9 mouse cellular contexts compared by ENCODE assay signal in genomic region chr4:43763410-43763809, GRCm38 (mm10). TPM values are rescaled to one million over a fixed set of nuclear protein-coding genes. Genes with fewer than 3 reads are reported as not detected.
DNase-seq lines count a peak whose midpoint lies in the region; ATAC-seq and TF ChIP-seq lines count a peak whose summit lies in the region.
"Had no signal": no experiment of that assay in that cellular context is flagged by ENCODE, and none has a peak within 500 bp of the region (broad histone marks: within the 10 kb centered on the region; RNA-seq: fewer than 3 reads in every experiment).

No protein-coding gene starts in this region.

- H3K4me3 ChIP-seq in forebrain, embryonic 10.5 days, result no peak overlapping the region
- no peak overlapping the region for H3K4me3 ChIP-seq in forebrain, embryonic 15.5 days
- H3K4me3 ChIP-seq in lung, adult 2 months (replicated peaks; ENCODE audit: extremely low read depth, low read depth, low read length), result peak overlapping the region; percentile 39
- H3K4me3 ChIP-seq in small intestine, adult 2 months (ENCODE audit: low read depth, low read length), result no peak overlapping the region
- H3K4me3 ChIP-seq: midbrain, embryonic 12.5 days had no signal

- H3K27me3 ChIP-seq in forebrain, embryonic 10.5 days (ENCODE audit: poor library complexity, severe bottlenecking), result no peaks in the 10 kb centered on the region
- H3K27me3 ChIP-seq in forebrain, embryonic 15.5 days, result no peaks in the 10 kb centered on the region
- no peaks in the 10 kb centered on the region for H3K27me3 ChIP-seq in small intestine, adult 2 months (ENCODE audit: control insufficient read depth, insufficient read depth, low read length)
- H3K27me3 ChIP-seq: midbrain, embryonic 12.5 days had no signal

- WGBS in forebrain, embryonic 10.5 days, result 28% methylated on average over 7 of the region's 7 CpGs
- 23% methylated on average over 7 of the region's 7 CpGs for WGBS in forebrain, embryonic 15.5 days
- 16% methylated on average over 7 of the region's 7 CpGs for WGBS in lung, adult 2 months
- 20% methylated on average over 7 of the region's 7 CpGs for WGBS in small intestine, adult 2 months

- H3K27ac ChIP-seq in forebrain, embryonic 10.5 days, result no peak overlapping the region
- H3K27ac ChIP-seq in forebrain, embryonic 15.5 days (replicated peaks), result no peak overlapping the region
- no peak overlapping the region for H3K27ac ChIP-seq in small intestine, adult 2 months (ENCODE audit: insufficient read depth, low read depth, low read length)
- H3K27ac ChIP-seq: midbrain, embryonic 12.5 days had no signal

- peak; percentile 63 for TF ChIP-seq CTCF in lung, adult 2 months (IDR thresholded peaks at IDR 0.05; ENCODE audit: insufficient read depth, low read length)
- TF ChIP-seq CTCF in small intestine, adult 2 months (IDR thresholded peaks at IDR 0.05; ENCODE audit: extremely low read depth, insufficient read length, insufficient replicate concordance, low read depth, low read length), result peak; percentile 33; the same call in 1 of the 2 replicates

- H3K9ac ChIP-seq in forebrain, embryonic 15.5 days (replicated peaks), result no peak overlapping the region
- H3K9ac ChIP-seq: midbrain, embryonic 12.5 days had no signal

- no peaks in the 10 kb centered on the region for H3K9me3 ChIP-seq in forebrain, embryonic 10.5 days
- H3K9me3 ChIP-seq in forebrain, embryonic 15.5 days, result no peaks in the 10 kb centered on the region
- H3K9me3 ChIP-seq: midbrain, embryonic 12.5 days had no signal

- peaks cover 6% of the 10 kb centered on the region; the same call in 1 of the 2 replicates for H3K4me1 ChIP-seq in forebrain, embryonic 10.5 days
- H3K4me1 ChIP-seq in forebrain, embryonic 15.5 days, result no peaks in the 10 kb centered on the region
- 0 out of 2 replicates have a peak, but pooled peaks cover 2% of the 10 kb centered on the region for H3K4me1 ChIP-seq in lung, adult 2 months (ENCODE audit: control insufficient read depth, insufficient read depth, low read length)
- H3K4me1 ChIP-seq in small intestine, adult 2 months (ENCODE audit: control insufficient read depth, insufficient read depth, insufficient read length, low read length), result no peaks in the 10 kb centered on the region; the same call in 1 of the 2 replicates
- H3K4me1 ChIP-seq: midbrain, embryonic 12.5 days had no signal

- peak; percentile 42 for DNase-seq in forebrain, embryonic 10.5 days (ENCODE audit: extremely low spot score, low spot score)
- peak; percentile 49 for DNase-seq in A20 (ENCODE audit: low read depth, low spot score)
- peak; percentile 28 for DNase-seq in c-Kit-positive CD71-positive TER-119-negative erythroid progenitor cells, embryonic 14.5 days (ENCODE audit: low read depth)
- peak; percentile 34 to 62 for DNase-seq in frontal cortex, postnatal 14 days (ENCODE audit: low spot score in 2 of 2)
- peak; percentile 47 to 78 for DNase-seq in kidney, postnatal 25 days
- peak; percentile 58 for DNase-seq in lung, adult 2 months

- no peak for TF ChIP-seq POLR2A in lung, adult 2 months (IDR thresholded peaks at IDR 0.05; ENCODE audit: borderline replicate concordance, extremely low read depth, low read depth, low read length)
- no peak for TF ChIP-seq POLR2A in small intestine, adult 2 months (IDR thresholded peaks at IDR 0.05; ENCODE audit: low read depth, low read length)

- no peaks in the 10 kb centered on the region for H3K36me3 ChIP-seq in forebrain, embryonic 10.5 days (replicated peaks)
- H3K36me3 ChIP-seq in forebrain, embryonic 15.5 days, result no peaks in the 10 kb centered on the region
- no peaks in the 10 kb centered on the region for H3K36me3 ChIP-seq in small intestine, adult 2 months (ENCODE audit: control insufficient read depth, insufficient read depth, low read length)
- H3K36me3 ChIP-seq: midbrain, embryonic 12.5 days had no signal

- H3K4me2 ChIP-seq in forebrain, embryonic 15.5 days (replicated peaks), result no peak overlapping the region
- H3K4me2 ChIP-seq: midbrain, embryonic 12.5 days had no signal

- ATAC-seq in forebrain, embryonic 15.5 days (replicated peaks), result no peak

RNA-seq across cellular contexts. Expression of gene Olfr159, which starts 7.4 kb away (rescaled TPM):
- polyA plus RNA-seq in forebrain, embryonic 10.5 days (2016; fragmentation: Nextera tagmentation; extraction: Ambion mirVana), result not detected in 2 replicates
- polyA plus RNA-seq in forebrain, embryonic 15.5 days (2015; fragmentation: Nextera tagmentation; extraction: Ambion mirVana), result not detected in 2 replicates
- 0.13 TPM in 1 of 2 replicates, not detected in the other for polyA plus RNA-seq in lung, adult 2 months (2012; rRNA removed)
- not detected in 2 replicates for polyA plus RNA-seq in small intestine, adult 2 months (2012; rRNA removed)
- polyA plus RNA-seq: midbrain, embryonic 12.5 days had no signal

RNA-seq across cellular contexts. Expression of gene Spaar, which starts 33.6 kb away (rescaled TPM):
- 0.07 TPM in 1 of 2 replicates, not detected in the other for polyA plus RNA-seq in forebrain, embryonic 10.5 days (2016; fragmentation: Nextera tagmentation; extraction: Ambion mirVana)
- polyA plus RNA-seq in forebrain, embryonic 15.5 days (2015; fragmentation: Nextera tagmentation; extraction: Ambion mirVana), result 0.08 TPM in 1 of 2 replicates, not detected in the other
- polyA plus RNA-seq in lung, adult 2 months (2012; rRNA removed), result 5.7 and 9.4 TPM in 2 replicates
- polyA plus RNA-seq in small intestine, adult 2 months (2012; rRNA removed), result 0.28 and 1.1 TPM in 2 replicates
- polyA plus RNA-seq: midbrain, embryonic 12.5 days had no signal

RNA-seq across cellular contexts. Expression of gene Hrct1, which starts 36.4 kb away (rescaled TPM):
- 0.16 and 0.31 TPM in 2 replicates for polyA plus RNA-seq in forebrain, embryonic 10.5 days (2016; fragmentation: Nextera tagmentation; extraction: Ambion mirVana)
- polyA plus RNA-seq in forebrain, embryonic 15.5 days (2015; fragmentation: Nextera tagmentation; extraction: Ambion mirVana), result 0.19 and 0.42 TPM in 2 replicates
- 14.4 and 15.1 TPM in 2 replicates for polyA plus RNA-seq in lung, adult 2 months (2012; rRNA removed)
- polyA plus RNA-seq in small intestine, adult 2 months (2012; rRNA removed), result 1.0 and 2.0 TPM in 2 replicates

RNA-seq across cellular contexts. Expression of gene Olfr71, which starts 53.4 kb away (rescaled TPM):
- not detected in 2 replicates for polyA plus RNA-seq in forebrain, embryonic 10.5 days (2016; fragmentation: Nextera tagmentation; extraction: Ambion mirVana)
- polyA plus RNA-seq in forebrain, embryonic 15.5 days (2015; fragmentation: Nextera tagmentation; extraction: Ambion mirVana), result not detected in 2 replicates
- polyA plus RNA-seq in lung, adult 2 months (2012; rRNA removed), result 0.37 and 0.67 TPM in 2 replicates
- polyA plus RNA-seq in small intestine, adult 2 months (2012; rRNA removed), result not detected in 2 replicates
- polyA plus RNA-seq: midbrain, embryonic 12.5 days had no signal
